Mouse (Mus musculus): ENCODE data around the gene Ncoa3. TPM values are rescaled to one million over a fixed set of nuclear protein-coding genes. Genes with fewer than 3 reads are reported as not detected.
A peak's percentile ranks its signal among the peaks of the same experiment; 100 is the strongest.

Ncoa3 gene
- polyA plus RNA-seq, 1 experiment from 2014 or later: 15.2 TPM

- no peak for DNase-seq (ENCODE audit: low spot score)
- Histone ChIP-seq H3K9me3 (ENCODE audit: control insufficient read depth, low read length) (no peaks in the 10 kb centered on the region), H3K36me3 (ENCODE audit: control insufficient read depth, insufficient read depth, low read length) (peaks cover 6% of the 10 kb centered on the region; the same call in 1 of the 2 replicates), H3K4me2 (no peak overlapping the region), H3K4me1 (replicated peaks; ENCODE audit: control insufficient read depth, insufficient read depth, low read length) (no peaks in the 10 kb centered on the region; the same call in none of the 2 replicates), H3K27ac (ENCODE audit: low read depth, low read length) (no peak overlapping the region), H3K9ac (ENCODE audit: low read depth, low read length) (no peak overlapping the region), H3K4me3 (ENCODE audit: low read depth, low read length) (no peak overlapping the region), H3K27me3 (replicated peaks; ENCODE audit: control insufficient read depth, insufficient read depth, low read length) (no peaks in the 10 kb centered on the region)
- ATAC-seq (replicated peaks; ENCODE audit: low FRiP score): no peak
- WGBS: 70% methylated on average over 18 of the region's 18 CpGs
Measured at GRCm38 (mm10) chr2:166097443-166098291, 105.2 kb downstream of the Ncoa3 start.

GRCm38 (mm10) chr2:166098292-166098933 is 106.0 kb downstream of the Ncoa3 start:
- Histone ChIP-seq H3K4me2 (no peak overlapping the region), H3K9me3 (ENCODE audit: control insufficient read depth, low read length) (no peaks in the 10 kb centered on the region), H3K4me3 (ENCODE audit: low read depth, low read length) (no peak overlapping the region), H3K9ac (ENCODE audit: low read depth, low read length) (no peak overlapping the region), H3K27me3 (replicated peaks; ENCODE audit: control insufficient read depth, insufficient read depth, low read length) (no peaks in the 10 kb centered on the region), H3K4me1 (replicated peaks; ENCODE audit: control insufficient read depth, insufficient read depth, low read length) (no peaks in the 10 kb centered on the region; the same call in none of the 2 replicates), H3K36me3 (ENCODE audit: control insufficient read depth, insufficient read depth, low read length) (peaks cover 6% of the 10 kb centered on the region; the same call in 1 of the 2 replicates), H3K27ac (ENCODE audit: low read depth, low read length) (no peak overlapping the region)
- DNase-seq (ENCODE audit: low spot score) (no peak), ATAC-seq (replicated peaks; ENCODE audit: low FRiP score) (no peak)
- 72% methylated on average over 15 of the region's 15 CpGs for WGBS

GRCm38 (mm10) chr2:166100309-166101262 is 108.2 kb downstream of the Ncoa3 start:
- ATAC-seq (replicated peaks; ENCODE audit: low FRiP score): no peak
- Histone ChIP-seq H3K4me3 (ENCODE audit: low read depth, low read length) (no peak overlapping the region), H3K9ac (ENCODE audit: low read depth, low read length) (no peak overlapping the region), H3K27me3 (replicated peaks; ENCODE audit: control insufficient read depth, insufficient read depth, low read length) (no peaks in the 10 kb centered on the region), H3K4me2 (no peak overlapping the region), H3K36me3 (ENCODE audit: control insufficient read depth, insufficient read depth, low read length) (no peaks in the 10 kb centered on the region), H3K4me1 (replicated peaks; ENCODE audit: control insufficient read depth, insufficient read depth, low read length) (no peaks in the 10 kb centered on the region; the same call in none of the 2 replicates), H3K9me3 (ENCODE audit: control insufficient read depth, low read length) (no peaks in the 10 kb centered on the region), H3K27ac (ENCODE audit: low read depth, low read length) (no peak overlapping the region)
- DNase-seq (ENCODE audit: low spot score): no peak
- WGBS: 78% methylated on average over 21 of the region's 21 CpGs

GRCm38 (mm10) chr2:166102893-166103292 is 110.5 kb downstream of the Ncoa3 start:
- H3K4me2 ChIP-seq: no peak overlapping the region
- no peaks in the 10 kb centered on the region for H3K9me3 ChIP-seq (ENCODE audit: control insufficient read depth, low read length)
- H3K4me3 ChIP-seq (ENCODE audit: low read depth, low read length): no peak overlapping the region
- no peaks in the 10 kb centered on the region for H3K36me3 ChIP-seq (ENCODE audit: control insufficient read depth, insufficient read depth, low read length)
- ATAC-seq (replicated peaks; ENCODE audit: low FRiP score) (no peak), DNase-seq (ENCODE audit: low spot score) (no peak)
- no peak overlapping the region for H3K27ac ChIP-seq (ENCODE audit: low read depth, low read length)
- no peaks in the 10 kb centered on the region; the same call in 1 of the 2 replicates for H3K4me1 ChIP-seq (replicated peaks; ENCODE audit: control insufficient read depth, insufficient read depth, low read length)
- H3K9ac ChIP-seq (ENCODE audit: low read depth, low read length): no peak overlapping the region
- no peaks in the 10 kb centered on the region for H3K27me3 ChIP-seq (replicated peaks; ENCODE audit: control insufficient read depth, insufficient read depth, low read length)
- WGBS: 79% methylated on average over 7 of the region's 7 CpGs

- Histone ChIP-seq H3K4me2 (no peak overlapping the region), H3K9me3 (ENCODE audit: control insufficient read depth, low read length) (no peaks in the 10 kb centered on the region), H3K36me3 (ENCODE audit: control insufficient read depth, insufficient read depth, low read length) (no peaks in the 10 kb centered on the region), H3K9ac (ENCODE audit: low read depth, low read length) (no peak overlapping the region), H3K27me3 (replicated peaks; ENCODE audit: control insufficient read depth, insufficient read depth, low read length) (no peaks in the 10 kb centered on the region), H3K4me3 (ENCODE audit: low read depth, low read length) (no peak overlapping the region), H3K4me1 (replicated peaks; ENCODE audit: control insufficient read depth, insufficient read depth, low read length) (no peaks in the 10 kb centered on the region), H3K27ac (ENCODE audit: low read depth, low read length) (no peak overlapping the region)
- ATAC-seq (replicated peaks; ENCODE audit: low FRiP score): no peak
- WGBS: 73% methylated on average over 9 of the region's 9 CpGs
- DNase-seq (ENCODE audit: low spot score): no peak
Measured at GRCm38 (mm10) chr2:166105911-166106310, 113.5 kb downstream of the Ncoa3 start.

- DNase-seq (ENCODE audit: low spot score): no peak
- Histone ChIP-seq H3K9ac (ENCODE audit: low read depth, low read length) (no peak overlapping the region), H3K4me3 (ENCODE audit: low read depth, low read length) (no peak overlapping the region), H3K36me3 (ENCODE audit: control insufficient read depth, insufficient read depth, low read length) (no peaks in the 10 kb centered on the region), H3K27ac (ENCODE audit: low read depth, low read length) (no peak overlapping the region), H3K9me3 (ENCODE audit: control insufficient read depth, low read length) (no peaks in the 10 kb centered on the region), H3K4me1 (replicated peaks; ENCODE audit: control insufficient read depth, insufficient read depth, low read length) (no peaks in the 10 kb centered on the region), H3K4me2 (no peak overlapping the region), H3K27me3 (replicated peaks; ENCODE audit: control insufficient read depth, insufficient read depth, low read length) (no peaks in the 10 kb centered on the region)
- 71% methylated on average over 2 of the region's 2 CpGs for WGBS
- ATAC-seq (replicated peaks; ENCODE audit: low FRiP score): no peak
Measured at GRCm38 (mm10) chr2:166106631-166107030, 114.2 kb downstream of the Ncoa3 start.

- H3K4me1 ChIP-seq (replicated peaks; ENCODE audit: control insufficient read depth, insufficient read depth, low read length): no peaks in the 10 kb centered on the region
- WGBS: 75% methylated on average over 5 of the region's 5 CpGs
- H3K9ac ChIP-seq (ENCODE audit: low read depth, low read length): no peak overlapping the region
- H3K4me3 ChIP-seq (ENCODE audit: low read depth, low read length): no peak overlapping the region
- DNase-seq (ENCODE audit: low spot score) (no peak), ATAC-seq (replicated peaks; ENCODE audit: low FRiP score) (no peak)
- H3K9me3 ChIP-seq (ENCODE audit: control insufficient read depth, low read length): no peaks in the 10 kb centered on the region
- H3K27me3 ChIP-seq (replicated peaks; ENCODE audit: control insufficient read depth, insufficient read depth, low read length): no peaks in the 10 kb centered on the region
- H3K4me2 ChIP-seq: no peak overlapping the region
- H3K27ac ChIP-seq (ENCODE audit: low read depth, low read length): no peak overlapping the region
- no peaks in the 10 kb centered on the region for H3K36me3 ChIP-seq (ENCODE audit: control insufficient read depth, insufficient read depth, low read length)
Measured at GRCm38 (mm10) chr2:166107911-166108310, 115.5 kb downstream of the Ncoa3 start.

- Histone ChIP-seq H3K27me3 (replicated peaks; ENCODE audit: control insufficient read depth, insufficient read depth, low read length) (no peaks in the 10 kb centered on the region), H3K4me2 (no peak overlapping the region), H3K36me3 (ENCODE audit: control insufficient read depth, insufficient read depth, low read length) (no peaks in the 10 kb centered on the region), H3K27ac (ENCODE audit: low read depth, low read length) (no peak overlapping the region), H3K4me1 (replicated peaks; ENCODE audit: control insufficient read depth, insufficient read depth, low read length) (no peaks in the 10 kb centered on the region), H3K9me3 (ENCODE audit: control insufficient read depth, low read length) (no peaks in the 10 kb centered on the region), H3K9ac (ENCODE audit: low read depth, low read length) (no peak overlapping the region), H3K4me3 (ENCODE audit: low read depth, low read length) (no peak overlapping the region)
- 26% methylated on average over 4 of the region's 4 CpGs for WGBS
- DNase-seq (ENCODE audit: low spot score) (peak; percentile 70), ATAC-seq (replicated peaks; ENCODE audit: low FRiP score) (no peak)
Measured at GRCm38 (mm10) chr2:166108326-166108725, 115.9 kb downstream of the Ncoa3 start.

Data from liver, embryonic 11.5 days (tissue).